Mouse (Mus musculus): ENCODE measurements at regions not wholly inside any gene's neighbourhood (a gene's known extent, or its start where the extent isn't known, plus 50 kb on each side); places are given as distances from the start of the nearest gene placed in this dataset.

DNA sequence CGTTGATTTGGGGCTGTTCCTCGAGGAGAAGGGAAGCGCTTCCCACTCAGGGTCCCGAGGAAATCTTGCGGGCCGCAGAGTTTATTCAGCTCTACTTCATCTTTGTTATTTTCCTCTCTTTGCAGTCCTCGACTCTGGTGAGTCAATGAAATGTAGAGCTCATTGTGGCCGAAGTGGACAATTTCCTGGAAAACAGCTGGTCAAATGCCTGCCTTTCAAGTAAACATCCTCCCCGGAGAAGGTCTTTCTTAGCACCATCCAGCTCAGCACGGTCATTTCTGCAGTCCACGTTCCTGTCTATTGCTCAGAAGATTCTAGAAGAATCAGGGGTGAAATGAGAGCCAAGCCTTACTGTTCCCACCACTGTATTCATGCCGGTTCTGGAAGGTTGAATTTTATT is 133.0 kb downstream of the Bcas1 start:
- DNase-seq (ENCODE audit: low spot score in 2 of 2) = no peak

GRCm38 (mm10) chr2:170291841-170292655 is 135.6 kb downstream of the Bcas1 start:
- DNase-seq (ENCODE audit: low spot score in 2 of 2) = no peak

DNA sequence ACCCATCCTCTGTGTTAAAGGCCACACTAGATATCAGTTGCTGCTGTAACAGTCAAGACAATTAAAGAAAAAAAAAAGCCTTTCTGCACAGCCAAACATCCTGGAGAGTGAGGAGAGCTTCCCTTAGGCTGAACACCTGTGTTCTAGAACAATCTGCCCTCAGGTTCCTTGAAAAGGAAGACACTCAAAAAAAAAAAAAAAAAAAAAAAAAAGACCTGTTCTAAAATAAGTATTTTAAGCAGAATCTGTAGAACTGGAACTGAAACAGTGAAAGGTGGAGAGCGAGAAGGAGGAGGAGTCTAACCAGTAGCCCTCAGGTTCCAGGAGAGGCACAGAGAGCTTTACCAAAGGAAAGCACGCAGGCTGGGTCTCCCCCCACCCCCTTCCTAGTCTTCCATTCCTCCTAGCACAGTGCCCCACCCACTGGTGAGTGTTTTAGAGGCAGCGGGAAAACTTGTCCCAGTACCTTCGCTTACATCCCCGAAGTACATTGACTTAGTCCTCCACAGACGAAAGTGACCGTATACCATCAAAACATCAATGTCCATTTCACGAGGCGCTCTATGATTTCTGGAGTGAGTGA is 138.2 kb downstream of the Bcas1 start:
- DNase-seq (ENCODE audit: low spot score in 2 of 2) = no peak

DNA sequence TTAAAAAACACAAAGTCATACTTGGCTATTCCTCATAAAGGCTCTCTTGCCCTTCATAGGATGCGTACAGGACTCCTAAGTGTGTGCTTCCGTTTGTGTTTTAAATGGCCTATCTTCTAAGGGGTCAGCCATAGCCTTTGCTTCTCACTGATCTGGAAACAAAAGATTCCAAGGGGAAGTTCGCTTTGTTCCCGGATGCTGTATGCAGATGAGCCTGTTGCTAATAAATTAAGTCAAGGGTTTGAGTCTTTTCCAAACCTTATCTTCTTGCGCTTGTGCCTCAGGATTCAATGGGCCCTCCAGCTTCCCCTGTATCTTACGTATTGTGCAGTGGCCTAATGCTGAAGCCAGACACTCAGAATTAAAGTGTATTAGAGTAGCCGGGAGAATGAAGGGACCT is 138.9 kb downstream of the Bcas1 start:
- no peak for DNase-seq (ENCODE audit: low spot score in 2 of 2)

GRCm38 (mm10) chr2:170288196-170288595 is 139.4 kb downstream of the Bcas1 start:
- no peak for DNase-seq (ENCODE audit: low spot score in 2 of 2)

- no peak for DNase-seq (ENCODE audit: low spot score in 2 of 2)
These were observed 139.5 kb upstream of the Zfp217 start for GRCm38 (mm10) chr2:170287301-170287885.

DNA sequence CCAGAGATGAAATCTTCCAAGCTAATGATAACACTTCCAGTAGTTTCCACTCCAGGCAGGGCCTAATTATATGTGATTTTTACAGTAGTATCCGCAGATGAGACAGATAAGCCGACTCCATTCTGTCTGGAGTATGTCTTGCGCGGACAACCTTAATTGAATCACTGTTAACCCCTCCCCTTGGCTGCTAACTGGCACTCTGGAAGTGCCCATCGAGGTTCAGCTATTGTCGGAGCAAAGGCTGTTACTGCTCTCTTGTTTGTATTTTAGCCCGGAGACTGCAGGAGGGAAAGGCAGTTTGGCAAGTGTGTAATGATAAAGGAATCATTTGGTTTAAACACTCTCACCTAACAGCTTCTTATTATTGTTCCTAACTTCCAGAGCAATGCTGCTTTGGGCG is 138.9 kb upstream of the Zfp217 start:
- no peak for DNase-seq (ENCODE audit: low spot score in 2 of 2)

DNA sequence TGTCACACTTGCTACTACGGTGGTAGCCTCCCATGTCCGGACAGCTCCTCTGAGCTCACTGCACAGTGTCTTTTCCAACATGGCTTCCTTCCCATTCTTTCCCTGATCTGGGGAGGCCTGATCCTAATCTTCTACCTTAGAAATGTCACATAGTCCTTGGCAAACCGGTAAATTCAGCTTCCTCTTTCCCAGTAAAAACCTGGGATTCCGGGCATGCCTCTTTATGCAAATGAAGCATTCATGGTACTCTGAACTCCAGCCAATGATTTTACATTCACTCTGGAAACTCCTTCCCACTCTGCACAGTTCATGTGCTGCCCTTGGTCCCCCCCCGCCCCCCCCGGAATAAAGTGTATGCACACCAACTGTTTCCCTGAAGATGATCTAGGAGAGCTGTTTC is 134.6 kb upstream of the Zfp217 start:
- DNase-seq (ENCODE audit: low spot score in 2 of 2) = no peak

DNA sequence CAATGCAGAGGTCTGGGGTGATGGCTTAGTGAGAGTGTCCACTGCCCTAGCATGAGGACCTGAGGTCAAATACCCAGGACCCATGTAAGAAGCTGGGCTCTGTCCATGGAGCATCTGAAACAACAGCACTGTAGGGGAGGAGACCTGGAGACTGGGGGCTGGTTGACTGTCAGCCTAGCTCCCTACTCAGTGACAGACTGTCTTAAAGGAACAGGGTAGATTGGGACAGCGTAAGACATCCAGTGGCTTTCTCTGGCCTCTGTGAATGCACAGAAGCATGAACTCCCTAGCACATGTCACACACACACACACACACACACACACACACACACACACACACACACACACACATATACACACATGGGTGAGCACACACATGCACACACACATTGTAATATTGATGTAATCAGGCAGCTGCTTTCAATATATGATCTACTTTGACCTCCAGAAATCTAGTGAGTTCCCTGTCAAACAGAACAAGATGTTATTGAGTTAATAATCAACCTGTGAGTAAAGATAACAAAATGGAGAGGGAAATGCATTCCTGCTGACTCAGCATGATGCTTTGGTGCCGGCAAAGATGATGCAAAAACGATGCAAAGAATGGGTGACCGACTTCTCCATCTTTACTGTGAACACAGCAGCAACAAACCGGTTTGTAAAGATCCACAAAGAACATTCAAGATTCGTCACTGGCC is 133.6 kb upstream of the Zfp217 start:
- DNase-seq (ENCODE audit: low spot score in 2 of 2) = no peak

- no peak for DNase-seq (ENCODE audit: low spot score in 2 of 2)
These were observed 132.8 kb upstream of the Zfp217 start for GRCm38 (mm10) chr2:170280733-170281132.

- no peak for DNase-seq (ENCODE audit: low spot score in 2 of 2)
These were observed 130.0 kb upstream of the Zfp217 start for GRCm38 (mm10) chr2:170277896-170278295.

- no peak for DNase-seq (ENCODE audit: low spot score in 2 of 2)
These were observed 129.4 kb upstream of the Zfp217 start for GRCm38 (mm10) chr2:170277182-170277767.

GRCm38 (mm10) chr2:170275687-170276086 is 127.8 kb upstream of the Zfp217 start:
- no peak for DNase-seq (ENCODE audit: low spot score in 2 of 2)

DNA sequence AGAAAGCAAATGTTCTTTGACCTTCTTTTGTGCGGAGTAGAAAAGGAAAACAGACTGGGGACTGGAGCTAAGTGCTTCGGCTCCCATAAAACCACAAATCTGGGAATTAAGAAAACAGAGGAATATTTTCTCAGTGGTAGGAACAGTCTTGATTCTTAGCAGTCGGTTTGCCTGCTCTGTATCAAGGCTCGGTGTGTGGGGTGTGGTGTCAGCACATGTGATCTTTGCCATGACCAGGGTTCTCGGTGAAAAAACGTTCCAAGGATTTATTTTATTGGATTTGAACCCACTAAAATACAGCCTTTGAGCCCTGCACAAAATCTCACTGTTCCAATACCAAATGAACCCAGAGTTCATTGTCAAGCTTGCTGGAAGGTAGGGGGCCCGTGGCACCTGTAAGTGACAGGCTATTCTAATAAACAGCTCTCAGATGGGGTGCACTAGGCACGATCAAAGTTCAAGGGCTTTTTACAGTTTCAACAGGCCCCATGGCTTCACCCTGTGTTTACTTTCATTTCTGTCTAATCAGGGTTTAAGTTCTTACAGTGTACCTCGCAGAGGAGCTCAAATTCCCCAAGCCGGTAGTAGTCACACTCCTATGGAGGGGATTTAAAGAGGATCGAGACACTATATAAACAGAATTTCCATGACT is 122.1 kb upstream of the Zfp217 start:
- no peak for DNase-seq (ENCODE audit: low spot score in 2 of 2)

DNA sequence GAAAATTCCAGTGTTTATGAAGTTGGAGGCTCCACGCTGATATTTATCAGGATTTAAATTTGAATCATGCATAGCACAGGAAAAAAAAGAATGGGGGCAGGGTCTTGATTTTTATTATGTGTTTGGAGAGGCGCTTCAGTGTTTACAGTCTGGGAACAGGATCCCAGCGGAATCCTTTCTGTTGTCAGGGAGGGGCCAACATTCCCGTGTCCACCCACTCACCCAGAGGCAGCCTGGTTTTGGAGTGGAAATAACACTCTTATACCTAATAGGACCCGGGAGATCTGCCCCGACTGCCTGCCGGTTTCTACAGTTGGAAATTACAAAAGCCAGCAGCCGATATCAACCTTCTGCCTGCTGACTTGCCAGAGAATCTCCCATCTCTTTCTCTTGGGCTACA is 120.2 kb upstream of the Zfp217 start:
- no peak for DNase-seq (ENCODE audit: low spot score in 2 of 2)

DNA sequence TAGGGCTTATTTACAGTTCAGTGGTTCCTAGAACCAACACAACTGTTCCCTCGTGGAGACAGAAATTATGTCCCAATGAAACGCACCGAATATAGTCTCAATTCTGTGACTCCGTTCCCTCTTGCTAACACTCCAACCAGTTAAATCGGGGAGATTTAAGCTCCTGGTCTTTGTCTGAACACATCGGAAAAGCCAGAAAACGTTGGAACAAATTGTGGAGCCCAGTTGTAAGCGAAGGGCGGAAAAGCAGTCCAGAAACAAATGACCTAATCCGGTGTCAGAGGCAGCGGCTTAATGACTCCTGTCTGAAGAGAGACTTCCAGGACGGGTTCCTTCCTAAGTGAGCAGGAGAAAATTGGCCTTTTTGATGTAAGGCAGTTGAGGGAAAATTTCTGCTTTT is 119.2 kb upstream of the Zfp217 start:
- DNase-seq (ENCODE audit: low spot score in 2 of 2) = no peak

GRCm38 (mm10) chr2:170266407-170267101 is 118.7 kb upstream of the Zfp217 start:
- DNase-seq (ENCODE audit: low spot score in 2 of 2) = peak; percentile 44 to 77

- no peak for DNase-seq (ENCODE audit: low spot score in 2 of 2)
These were observed 115.7 kb upstream of the Zfp217 start for GRCm38 (mm10) chr2:170263594-170263993.

DNA sequence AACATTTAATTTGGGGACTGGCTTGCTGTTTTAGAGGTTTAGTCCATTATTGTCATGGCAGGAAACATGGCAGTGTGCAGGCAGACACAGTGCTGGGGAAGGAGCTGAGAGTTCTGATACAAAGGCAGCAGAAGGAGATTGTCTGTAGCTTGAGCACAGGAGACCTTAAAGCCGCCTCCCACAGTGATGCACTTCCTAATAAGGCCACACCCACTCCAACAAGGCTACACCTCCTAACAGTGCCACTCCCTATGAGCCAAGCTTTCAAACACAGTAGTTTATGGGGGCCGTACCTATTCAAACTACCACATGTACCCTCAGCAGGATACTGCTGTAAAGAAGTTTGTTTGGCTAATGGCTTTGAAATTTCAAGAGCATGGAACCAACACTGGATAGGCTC is 113.3 kb upstream of the Zfp217 start:
- no peak for DNase-seq (ENCODE audit: low spot score in 2 of 2)

GRCm38 (mm10) chr2:170259662-170260457 is 112.0 kb upstream of the Zfp217 start:
- DNase-seq (ENCODE audit: low spot score in 2 of 2) = no peak

All from spleen, postnatal 4 days (tissue).